Comparison of ENCODE assay signal across 8 mouse cellular contexts in the genomic region with DNA sequence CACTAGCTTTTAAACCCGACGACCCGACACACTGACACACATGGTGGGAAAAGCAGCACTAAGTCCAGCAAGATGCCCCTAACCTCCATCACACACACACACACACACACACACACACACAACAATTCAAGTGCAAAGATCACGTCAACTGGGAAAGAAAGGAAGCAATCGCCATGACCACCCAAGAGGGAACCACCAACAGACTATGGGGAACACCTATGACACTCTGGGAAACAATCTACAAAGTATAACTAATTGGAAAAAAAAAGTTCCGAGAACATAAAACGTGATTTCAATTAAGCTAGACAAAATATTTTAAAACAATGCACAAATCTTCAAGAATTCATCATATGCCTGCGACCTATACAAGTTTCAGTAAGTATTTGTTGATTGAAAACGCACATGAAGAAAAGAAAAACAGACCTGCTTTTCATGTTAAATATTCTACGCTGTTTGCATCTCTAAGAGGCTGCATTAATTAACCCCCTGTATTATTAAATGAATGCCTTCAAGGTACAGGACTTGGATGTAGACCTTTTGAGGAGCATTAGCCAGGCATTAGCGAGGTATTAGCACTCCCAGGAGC. TPM values are rescaled to one million over a fixed set of nuclear protein-coding genes. Genes with fewer than 3 reads are reported as not detected.
DNase-seq lines count a peak whose midpoint lies in the region; ATAC-seq and TF ChIP-seq lines count a peak whose summit lies in the region.

No protein-coding gene starts in this region.

- no peak for DNase-seq in layer of hippocampus, adult 2 months (ENCODE audit: low spot score in 2 of 2)
- no peak for DNase-seq in layer of hippocampus, adult 9-10 months (ENCODE audit: low spot score)
- no peak for DNase-seq in embryonic facial prominence, embryonic 14.5 days (ENCODE audit: low spot score)
- DNase-seq in limb, embryonic 10.5 days (ENCODE audit: low spot score) = no peak
- no peak for DNase-seq in adrenal gland, adult (ENCODE audit: inconsistent age in 2 of 2, low spot score in 1 of 2)
- DNase-seq in adrenal gland, postnatal 4 days (ENCODE audit: low spot score in 2 of 2) = no peak
- no peak for DNase-seq in cerebellum, postnatal 14 days

- peaks cover 4% of the 10 kb centered on the region; the same call in 1 of the 2 replicates for H3K4me1 ChIP-seq in embryonic facial prominence, embryonic 14.5 days (ENCODE audit: control insufficient read depth, insufficient read depth, low read length)
- peaks cover 5% of the 10 kb centered on the region for H3K4me1 ChIP-seq in limb, embryonic 10.5 days
- peaks cover 9% of the 10 kb centered on the region for H3K4me1 ChIP-seq in neural tube, embryonic 15.5 days

- ATAC-seq in embryonic facial prominence, embryonic 14.5 days (ENCODE audit: low read depth) = no peak
- ATAC-seq in neural tube, embryonic 15.5 days (ENCODE audit: low FRiP score) = no peak; the same call in 1 of the 2 replicates

- H3K36me3 ChIP-seq in embryonic facial prominence, embryonic 14.5 days (ENCODE audit: control insufficient read depth, insufficient read depth, low read length) = peaks cover 21% of the 10 kb centered on the region
- H3K36me3 ChIP-seq in limb, embryonic 10.5 days = peaks cover 20% of the 10 kb centered on the region
- peaks cover 7% of the 10 kb centered on the region; the same call in 1 of the 2 replicates for H3K36me3 ChIP-seq in neural tube, embryonic 15.5 days

- H3K4me3 ChIP-seq in layer of hippocampus, adult 2 months = peak overlapping the region; percentile 97
- peak overlapping the region; percentile 67 for H3K4me3 ChIP-seq in embryonic facial prominence, embryonic 14.5 days (ENCODE audit: low read depth, low read length)
- H3K4me3 ChIP-seq in limb, embryonic 10.5 days = peak overlapping the region; percentile 77
- peak overlapping the region; percentile 81 for H3K4me3 ChIP-seq in neural tube, embryonic 15.5 days (replicated peaks)

- H3K9ac ChIP-seq in embryonic facial prominence, embryonic 14.5 days (ENCODE audit: low read depth, low read length) = no peak overlapping the region; the same call in 1 of the 2 replicates
- peak overlapping the region; percentile 77 for H3K9ac ChIP-seq in neural tube, embryonic 15.5 days (replicated peaks)

- H3K4me2 ChIP-seq in embryonic facial prominence, embryonic 14.5 days (ENCODE audit: low read depth, low read length) = peak overlapping the region; percentile 97
- peak overlapping the region; percentile 94 for H3K4me2 ChIP-seq in neural tube, embryonic 15.5 days

- no peaks in the 10 kb centered on the region for H3K9me3 ChIP-seq in embryonic facial prominence, embryonic 14.5 days (ENCODE audit: control insufficient read depth, low read length)
- H3K9me3 ChIP-seq in limb, embryonic 10.5 days (replicated peaks) = no peaks in the 10 kb centered on the region
- H3K9me3 ChIP-seq in neural tube, embryonic 15.5 days (replicated peaks) = no peaks in the 10 kb centered on the region

- TF ChIP-seq CTCF in layer of hippocampus, adult 2 months (conservative IDR thresholded peaks at IDR 0.05) = no peak

- H3K27me3 ChIP-seq in embryonic facial prominence, embryonic 14.5 days (replicated peaks; ENCODE audit: control insufficient read depth, insufficient read depth, low read length) = peaks cover 19% of the 10 kb centered on the region
- H3K27me3 ChIP-seq in limb, embryonic 10.5 days (ENCODE audit: low read depth, poor library complexity, severe bottlenecking) = peaks cover 33% of the 10 kb centered on the region
- peaks cover 6% of the 10 kb centered on the region; the same call in 1 of the 2 replicates for H3K27me3 ChIP-seq in neural tube, embryonic 15.5 days (replicated peaks)

- WGBS in embryonic facial prominence, embryonic 14.5 days = 36% methylated on average over 11 of the region's 11 CpGs
- 46% methylated on average over 11 of the region's 11 CpGs for WGBS in limb, embryonic 10.5 days
- WGBS in neural tube, embryonic 15.5 days = 33% methylated on average over 11 of the region's 11 CpGs

- H3K27ac ChIP-seq in layer of hippocampus, adult 2 months = no peak overlapping the region
- no peak overlapping the region for H3K27ac ChIP-seq in embryonic facial prominence, embryonic 14.5 days (replicated peaks; ENCODE audit: low read depth, low read length)
- H3K27ac ChIP-seq in limb, embryonic 10.5 days = no peak overlapping the region
- H3K27ac ChIP-seq in neural tube, embryonic 15.5 days (replicated peaks) = no peak overlapping the region

RNA-seq across cellular contexts. Expression of a gene that starts 0.9 kb away (rescaled TPM):
- total RNA-seq in layer of hippocampus, adult 2 months (2021) = 1 to 10 TPM; 2.3 to 2.4 TPM
- 0.62 and 0.86 TPM in 2 replicates for polyA plus RNA-seq in embryonic facial prominence, embryonic 14.5 days (2014; fragmentation: Nextera tagmentation; extraction: Ambion mirVana)
- polyA plus RNA-seq in limb, embryonic 10.5 days (2016; fragmentation: Nextera tagmentation; extraction: Ambion mirVana) = 0.89 and 1.1 TPM in 2 replicates
- 1.1 and 2.1 TPM in 2 replicates for polyA plus RNA-seq in neural tube, embryonic 15.5 days (2015; fragmentation: Nextera tagmentation; extraction: Ambion mirVana)
- 1 to 10 TPM; 2.7 to 4.5 TPM for total RNA-seq in adrenal gland, postnatal 4 days (2021)

RNA-seq across cellular contexts. Expression of a gene that starts 1.3 kb away (rescaled TPM):
- 10 to 100 TPM; 34.7 to 42.0 TPM for total RNA-seq in layer of hippocampus, adult 2 months (2021)
- polyA plus RNA-seq in embryonic facial prominence, embryonic 14.5 days (2014; fragmentation: Nextera tagmentation; extraction: Ambion mirVana) = 19.3 and 22.4 TPM in 2 replicates
- polyA plus RNA-seq in limb, embryonic 10.5 days (2016; fragmentation: Nextera tagmentation; extraction: Ambion mirVana) = 33.4 and 45.6 TPM in 2 replicates
- polyA plus RNA-seq in neural tube, embryonic 15.5 days (2015; fragmentation: Nextera tagmentation; extraction: Ambion mirVana) = 37.7 and 40.4 TPM in 2 replicates
- total RNA-seq in adrenal gland, postnatal 4 days (2021) = 10 to 100 TPM; 37.6 to 42.0 TPM
